Mouse (Mus musculus) intestine, embryonic 14.5 days (tissue): Measurements from ENCODE around the gene Arhgef6. TPM values are rescaled to one million over a fixed set of nuclear protein-coding genes. Genes with fewer than 3 reads are reported as not detected.

Experiments
- ATAC-seq: fragments of 200-750 bp; cut with Nextera tagmentation; replicated peaks from 2 replicates; pipeline ENCODE4 v1.8.0; 2017; ENCODE audit warnings: low read depth, moderate number of reproducible peaks, moderate TSS enrichment, moderate library complexity; ENCODE audit not compliant: low FRiP score, low TSS enrichment
- DNase-seq: peaks from one replicate; pipeline ENCODE4 v3.0.0-alpha.2; 2018; ENCODE audit warnings: low spot score
- H3K27ac ChIP-seq: fragments of 300-500 bp; sonication (generic); 2 replicates; pipeline ENCODE4 v1.5.1; 2014; ENCODE audit warnings: low read depth, mild to moderate bottlenecking, control low read depth
- H3K27me3 ChIP-seq: fragments of 300-500 bp; sonication (generic); replicated peaks from 2 replicates; pipeline ENCODE4 v1.6.1; 2014; ENCODE audit warnings: low read length, control low read depth; ENCODE audit not compliant: control insufficient read depth, insufficient read depth
- H3K36me3 ChIP-seq: fragments of 300-500 bp; sonication (generic); 2 replicates; pipeline ENCODE4 v1.6.1; 2014; ENCODE audit warnings: low read length, control low read depth; ENCODE audit not compliant: control insufficient read depth, insufficient read depth
- H3K4me1 ChIP-seq: fragments of 300-500 bp; sonication (generic); replicated peaks from 2 replicates; pipeline ENCODE4 v1.6.1; 2014; ENCODE audit warnings: low read length, control low read depth, mixed read lengths; ENCODE audit not compliant: control insufficient read depth, insufficient read depth
- H3K4me2 ChIP-seq: fragments of 300-500 bp; sonication (generic); 2 replicates; pipeline ENCODE4 v1.6.1; 2014; ENCODE audit warnings: low read length
- H3K4me3 ChIP-seq: fragments of 300-500 bp; sonication (generic); 2 replicates; pipeline ENCODE4 v1.5.1; 2014; ENCODE audit warnings: low read depth, low read length, control low read depth, mixed read lengths
- H3K9ac ChIP-seq: fragments of 300-500 bp; sonication (generic); 2 replicates; pipeline ENCODE4 v1.6.1; 2014; ENCODE audit warnings: mild to moderate bottlenecking, low read length
- H3K9me3 ChIP-seq: fragments of 300-500 bp; sonication (generic); 2 replicates; pipeline ENCODE4 v1.6.1; 2016; ENCODE audit warnings: low read length, control low read depth; ENCODE audit not compliant: control insufficient read depth
- WGBS: fragments of 180-500 bp; shearing (Covaris S2); extraction: QIAGEN DNeasy Blood & Tissue Kit; methylation state at CpG from one replicate; pipeline ENCODE4 v1.1.7; 2014; 5-methylcytosine and 5-hydroxymethylcytosine counted together
- polyA plus RNA-seq: library from polyadenylated mRNA; unstranded; fragments of >200 nt; fragmentation: Nextera tagmentation; extraction: Ambion mirVana; gene quantifications from 2 replicates; pipeline ENCODE4 v1.2.1, GENCODE M21; 2014

Gene Arhgef6
- polyA plus RNA-seq, result 3.2 and 5.1 TPM in 2 replicates

DNA sequence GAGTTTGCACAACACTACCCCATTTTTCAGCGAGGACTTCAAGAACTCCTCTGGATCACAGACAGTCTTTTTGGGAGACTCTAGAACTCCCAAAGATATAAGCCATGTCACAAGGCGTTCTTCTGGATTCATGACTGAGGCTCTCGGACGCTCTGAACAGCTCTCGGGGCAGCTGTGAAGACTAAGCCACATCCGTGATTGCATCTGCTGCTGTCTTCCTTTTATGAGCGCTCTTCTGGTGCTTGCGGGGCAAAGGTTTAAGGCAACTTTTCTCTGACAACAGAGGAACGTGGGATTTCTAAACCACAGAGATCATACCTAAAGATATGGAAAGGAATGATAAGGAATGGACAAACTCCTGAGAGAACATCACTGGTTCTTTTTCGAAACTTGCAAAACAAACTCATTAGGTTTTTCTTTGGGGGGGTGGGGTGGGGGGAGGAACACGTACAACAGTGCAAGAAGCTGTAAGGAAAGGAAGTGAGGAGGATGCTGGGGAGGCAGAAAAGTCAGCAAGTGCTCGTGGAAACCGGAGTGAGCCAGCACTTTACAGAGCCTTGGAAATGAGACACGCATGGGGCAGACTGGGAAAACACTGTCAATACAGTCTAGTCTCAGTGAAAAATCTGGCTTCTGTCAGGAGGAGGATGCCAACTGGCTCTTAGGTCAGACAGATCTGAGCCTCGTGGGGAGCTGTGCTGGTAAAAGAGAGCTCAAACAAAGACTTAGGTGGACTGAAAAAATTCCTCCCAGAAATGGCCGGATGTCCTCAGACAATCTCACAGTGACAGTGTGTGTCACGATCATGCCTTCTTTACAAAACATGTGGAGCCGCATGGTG, at the start of gene Arhgef6:
Gene Arhgef6 (minus strand): TSS at position 359 of the 841 bp plus-strand sequence.
- no peak within 1 kb of the TSS for H3K4me3 ChIP-seq
- no peak within 1 kb of the TSS for H3K4me2 ChIP-seq
- H3K27me3 ChIP-seq, result no peaks in the 10 kb centered on the region
- ATAC-seq, result no peak
- no peak for DNase-seq
- H3K9ac ChIP-seq, result no peak within 1 kb of the TSS
- H3K9me3 ChIP-seq, result no peaks in the 10 kb centered on the region
- WGBS, result 37% methylated on average over 18 of the region's 18 CpGs
- no peaks in the 10 kb centered on the region for H3K4me1 ChIP-seq
- H3K27ac ChIP-seq, result no peak within 1 kb of the TSS
- H3K36me3 ChIP-seq, result no peaks in the 10 kb centered on the region

DNA sequence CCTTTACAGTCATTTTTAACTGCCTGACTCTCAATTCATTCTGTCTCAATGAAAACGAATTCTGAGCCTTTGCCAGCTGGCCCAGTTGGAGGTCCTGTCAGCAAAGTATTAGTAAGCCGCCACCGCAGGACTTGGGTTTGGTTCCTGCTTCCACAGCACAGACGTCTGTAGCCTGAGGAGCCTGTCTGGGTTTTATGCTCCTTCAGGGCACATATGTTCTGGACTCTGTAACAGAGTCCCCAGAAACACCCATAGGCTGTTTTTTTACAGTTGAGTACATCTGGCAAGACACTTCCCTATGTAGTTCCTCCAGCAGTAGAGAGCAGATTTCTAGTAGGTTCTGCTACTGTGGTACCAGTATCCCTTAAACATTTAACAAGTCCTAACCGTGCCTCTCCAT, 42.4 kb upstream of the Arhgef6 start:
- no peak overlapping the region for H3K4me3 ChIP-seq
- no peaks in the 10 kb centered on the region for H3K9me3 ChIP-seq
- H3K27me3 ChIP-seq, result no peaks in the 10 kb centered on the region
- no peak for ATAC-seq
- DNase-seq, result no peak
- no peak overlapping the region for H3K9ac ChIP-seq
- WGBS, result 84% methylated on average over 5 of the region's 5 CpGs
- no peak overlapping the region for H3K4me2 ChIP-seq
- H3K4me1 ChIP-seq, result no peaks in the 10 kb centered on the region
- H3K27ac ChIP-seq, result no peak overlapping the region
- H3K36me3 ChIP-seq, result peaks cover 64% of the 10 kb centered on the region

DNA sequence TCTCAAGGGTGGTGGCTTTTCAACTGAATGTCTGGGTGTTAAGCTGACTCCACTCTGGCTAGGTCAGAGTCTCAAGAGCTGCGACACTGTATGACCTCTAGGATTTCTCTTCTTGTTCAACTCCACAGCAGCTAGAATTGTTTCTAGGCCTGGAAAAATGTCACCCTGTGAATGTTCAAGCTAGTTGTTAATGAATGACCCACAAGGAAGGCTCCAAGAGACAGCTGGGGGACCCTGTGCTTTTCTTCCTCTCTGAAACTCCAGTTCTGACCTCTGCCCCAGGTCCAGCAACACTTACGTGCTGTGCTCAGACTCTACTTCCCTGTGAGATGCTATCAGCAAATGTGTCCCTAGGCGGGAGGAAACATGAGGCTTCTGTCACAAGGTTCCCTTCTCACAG, 40.0 kb upstream of the Arhgef6 start:
- Histone ChIP-seq H3K4me2 (no peak overlapping the region), H3K4me1 (no peaks in the 10 kb centered on the region), H3K36me3 (peaks cover 41% of the 10 kb centered on the region), H3K27ac (no peak overlapping the region), H3K9ac (no peak overlapping the region), H3K27me3 (no peaks in the 10 kb centered on the region), H3K4me3 (no peak overlapping the region), H3K9me3 (no peaks in the 10 kb centered on the region)
- 80% methylated on average over 3 of the region's 3 CpGs for WGBS
- no peak for DNase-seq
- no peak for ATAC-seq

DNA sequence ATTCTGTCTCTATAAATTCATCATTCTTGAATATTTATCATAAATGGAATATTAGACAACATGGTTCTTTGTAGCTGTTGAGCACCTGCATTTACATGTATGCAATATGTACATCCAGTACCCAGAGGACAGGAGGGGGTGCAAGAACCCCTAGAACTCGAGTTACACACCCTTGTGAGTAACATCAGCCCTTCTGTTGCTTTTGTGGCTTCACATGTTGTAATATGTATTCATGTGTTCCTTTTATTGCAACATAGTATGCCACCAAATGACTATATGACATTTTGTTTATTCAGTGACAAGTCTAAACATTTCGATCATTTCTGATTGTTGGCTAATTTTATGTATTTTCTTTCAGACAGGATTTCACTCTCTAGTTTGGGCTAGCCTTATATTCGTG, 38.6 kb upstream of the Arhgef6 start:
- no peaks in the 10 kb centered on the region for H3K4me1 ChIP-seq
- ATAC-seq, result no peak
- WGBS, result 84% methylated on average over 3 of the region's 3 CpGs
- H3K27me3 ChIP-seq, result no peaks in the 10 kb centered on the region
- no peak for DNase-seq
- H3K9ac ChIP-seq, result no peak overlapping the region
- H3K9me3 ChIP-seq, result no peaks in the 10 kb centered on the region
- no peak overlapping the region for H3K4me3 ChIP-seq
- H3K27ac ChIP-seq, result no peak overlapping the region
- peaks cover 28% of the 10 kb centered on the region for H3K36me3 ChIP-seq
- H3K4me2 ChIP-seq, result no peak overlapping the region

DNA sequence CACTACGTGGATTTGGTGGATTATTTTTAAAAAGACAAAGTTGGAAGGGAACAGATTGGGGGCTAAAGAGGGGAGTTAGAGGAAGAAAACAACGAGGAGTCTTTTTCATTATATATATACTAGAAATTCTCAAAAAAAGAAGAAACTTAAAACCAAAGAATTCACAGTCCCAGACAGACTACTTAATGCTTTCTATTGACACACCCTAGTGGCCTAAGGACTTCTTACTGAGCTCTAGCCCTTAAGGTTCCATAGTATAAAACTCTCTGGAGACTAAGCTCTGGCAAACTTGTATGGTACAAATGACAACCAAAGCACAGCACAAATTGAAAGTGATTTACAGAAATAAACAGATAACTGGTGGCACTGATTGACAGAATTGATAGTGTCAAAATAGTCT, 35.5 kb upstream of the Arhgef6 start:
- 82% methylated on average over 2 of the region's 2 CpGs for WGBS
- no peak overlapping the region for H3K27ac ChIP-seq
- no peaks in the 10 kb centered on the region for H3K9me3 ChIP-seq
- no peaks in the 10 kb centered on the region for H3K4me1 ChIP-seq
- peaks cover 16% of the 10 kb centered on the region for H3K36me3 ChIP-seq
- H3K27me3 ChIP-seq, result no peaks in the 10 kb centered on the region
- no peak overlapping the region for H3K4me2 ChIP-seq
- no peak for ATAC-seq
- H3K4me3 ChIP-seq, result no peak overlapping the region
- no peak overlapping the region for H3K9ac ChIP-seq
- DNase-seq, result no peak

DNA sequence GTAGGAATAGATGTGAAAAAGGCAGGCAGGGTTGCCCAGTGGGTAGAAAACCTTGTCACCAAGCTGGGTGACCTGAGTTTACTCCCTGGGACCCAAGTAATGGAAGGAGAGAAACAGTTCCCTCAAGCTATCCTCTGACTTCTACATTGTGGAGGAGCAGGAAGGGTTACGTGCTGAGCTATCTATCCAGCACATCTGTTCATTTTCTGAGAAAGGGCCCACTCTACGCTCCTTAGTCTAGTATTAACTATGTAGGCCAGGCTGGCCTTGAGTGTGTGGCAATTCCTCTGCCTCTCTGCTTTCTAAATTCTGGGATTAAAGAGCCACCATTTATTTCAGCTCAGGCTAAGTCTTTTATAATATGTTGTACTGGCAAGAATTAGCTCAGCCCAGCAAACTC, 35.0 kb upstream of the Arhgef6 start:
- Histone ChIP-seq H3K4me2 (no peak overlapping the region), H3K27me3 (no peaks in the 10 kb centered on the region), H3K4me3 (no peak overlapping the region), H3K36me3 (peaks cover 13% of the 10 kb centered on the region), H3K4me1 (no peaks in the 10 kb centered on the region), H3K9ac (no peak overlapping the region), H3K9me3 (no peaks in the 10 kb centered on the region), H3K27ac (no peak overlapping the region)
- WGBS, result 98% methylated on average over 2 of the region's 2 CpGs
- no peak for ATAC-seq
- no peak for DNase-seq

DNA sequence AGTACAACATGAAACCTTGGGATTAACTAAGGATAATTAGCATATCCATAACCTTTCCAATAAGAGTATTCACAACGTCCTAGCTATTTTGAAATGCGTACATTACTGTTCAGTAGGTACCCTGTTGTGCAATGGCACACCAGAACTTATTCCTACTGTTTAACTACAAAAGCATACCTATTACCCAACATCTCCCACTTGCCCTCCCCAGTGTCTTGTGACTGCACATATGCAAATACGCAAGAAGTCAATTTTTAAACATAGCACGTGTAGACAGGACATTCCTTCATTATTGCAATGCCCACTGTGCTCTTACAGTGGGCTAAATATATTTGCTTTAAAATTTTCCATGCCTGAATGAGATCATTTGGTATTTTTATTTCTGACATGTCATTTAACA, 34.4 kb upstream of the Arhgef6 start:
- no peak for ATAC-seq
- H3K36me3 ChIP-seq, result peaks cover 10% of the 10 kb centered on the region; the same call in 1 of the 2 replicates
- no peaks in the 10 kb centered on the region for H3K9me3 ChIP-seq
- no peaks in the 10 kb centered on the region for H3K27me3 ChIP-seq
- no peak overlapping the region for H3K27ac ChIP-seq
- H3K4me3 ChIP-seq, result no peak overlapping the region
- 82% methylated on average over 4 of the region's 4 CpGs for WGBS
- DNase-seq, result no peak
- H3K4me1 ChIP-seq, result no peaks in the 10 kb centered on the region
- no peak overlapping the region for H3K9ac ChIP-seq
- no peak overlapping the region for H3K4me2 ChIP-seq

DNA sequence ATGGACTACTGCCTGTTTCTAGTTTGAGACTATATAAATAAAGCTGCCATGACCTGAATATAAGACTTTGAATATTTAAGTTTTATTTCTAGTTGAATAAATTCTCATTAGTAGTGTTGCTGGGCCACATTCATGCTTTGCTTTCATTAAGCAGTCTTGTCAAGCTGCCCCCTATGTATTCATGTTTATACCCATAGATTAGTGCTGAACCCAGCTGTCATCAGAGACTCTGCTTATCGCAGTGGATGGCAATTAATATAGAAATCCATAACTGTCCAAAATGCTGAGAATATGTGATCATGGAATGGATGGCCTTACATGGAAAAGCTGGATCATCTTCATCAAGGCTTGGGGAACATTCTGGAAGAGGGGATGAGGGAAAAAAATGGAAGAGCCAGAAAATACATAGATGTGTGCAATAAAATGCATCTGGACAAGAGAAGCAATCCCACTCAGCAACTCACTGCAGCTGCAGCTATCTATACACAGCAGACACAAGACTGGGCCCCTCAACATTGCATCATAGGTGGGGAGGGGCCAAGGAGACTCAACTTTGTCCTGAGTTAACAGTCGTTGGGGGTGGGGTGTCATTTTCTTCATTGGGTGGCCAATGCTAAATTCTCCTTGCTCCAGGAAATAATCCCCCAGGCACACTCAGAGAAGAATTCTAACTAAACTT, 26.5 kb upstream of the Arhgef6 start:
- Histone ChIP-seq H3K4me2 (no peak overlapping the region), H3K9ac (no peak overlapping the region), H3K9me3 (no peaks in the 10 kb centered on the region), H3K4me1 (no peaks in the 10 kb centered on the region), H3K27ac (no peak overlapping the region), H3K4me3 (no peak overlapping the region), H3K36me3 (no peaks in the 10 kb centered on the region), H3K27me3 (no peaks in the 10 kb centered on the region)
- no peak for ATAC-seq
- WGBS, result 70% methylated on average over 2 of the region's 2 CpGs
- no peak for DNase-seq
